Mouse (Mus musculus) T-cell, adult 66 days (primary cell): ENCODE data around the gene Acot5. TPM values are rescaled to one million over a fixed set of nuclear protein-coding genes. Genes with fewer than 3 reads are reported as not detected.

Source experiments
- total RNA-seq, 2 experiments: library from RNA; stranded (reverse); gene quantifications; 3 replicates in 1 of 2; 4 replicates in 1 of 2; pipeline ENCODE4 v1.2.4; 2023

Gene Acot5
- not detected for total RNA-seq

DNA sequence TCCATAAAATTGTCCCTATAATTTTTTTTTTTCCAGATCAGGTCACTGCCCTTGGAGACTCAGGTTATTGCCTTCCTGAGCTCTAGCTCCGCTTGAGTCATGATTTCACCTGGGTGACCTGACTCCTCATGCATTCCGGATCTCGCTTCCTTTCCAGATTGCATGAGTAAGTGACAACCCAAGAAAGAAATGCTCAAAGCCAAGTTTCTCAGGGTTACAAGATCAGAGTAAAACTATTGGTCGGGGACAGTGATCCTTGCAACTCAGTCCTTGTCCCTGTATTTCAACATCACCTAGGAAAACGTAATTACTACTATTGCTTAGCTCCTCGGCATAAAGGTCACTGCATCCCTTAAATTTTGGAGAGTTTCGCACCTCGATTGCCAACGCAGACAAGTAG is at the start of gene Acot5:
TSS of gene Acot5 (plus strand) at position 340 of the 400 bp plus-strand sequence.

DNA sequence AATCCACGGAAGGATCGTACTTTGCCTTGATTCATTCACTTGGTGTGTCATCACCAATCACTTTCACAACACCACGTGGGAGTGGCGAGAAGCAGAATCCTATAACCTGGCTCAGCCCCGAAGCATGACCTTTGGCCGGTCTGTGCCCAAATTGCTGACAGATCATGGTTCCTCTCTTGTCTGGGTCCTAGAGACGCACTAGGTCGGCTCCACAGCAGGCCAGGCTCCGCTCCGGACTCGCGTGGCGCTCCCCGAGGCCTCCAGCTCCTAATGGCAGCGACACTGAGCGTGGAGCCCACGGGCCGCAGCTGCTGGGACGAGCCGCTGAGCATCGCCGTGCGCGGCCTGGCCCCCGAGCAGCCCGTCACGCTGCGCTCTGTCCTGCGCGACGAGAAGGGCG is 30.9 kb upstream of the Acot5 start, which contains the start of gene Acot4:
TSS of gene Acot4 (plus strand) at position 139 of the 400 bp plus-strand sequence.

DNA sequence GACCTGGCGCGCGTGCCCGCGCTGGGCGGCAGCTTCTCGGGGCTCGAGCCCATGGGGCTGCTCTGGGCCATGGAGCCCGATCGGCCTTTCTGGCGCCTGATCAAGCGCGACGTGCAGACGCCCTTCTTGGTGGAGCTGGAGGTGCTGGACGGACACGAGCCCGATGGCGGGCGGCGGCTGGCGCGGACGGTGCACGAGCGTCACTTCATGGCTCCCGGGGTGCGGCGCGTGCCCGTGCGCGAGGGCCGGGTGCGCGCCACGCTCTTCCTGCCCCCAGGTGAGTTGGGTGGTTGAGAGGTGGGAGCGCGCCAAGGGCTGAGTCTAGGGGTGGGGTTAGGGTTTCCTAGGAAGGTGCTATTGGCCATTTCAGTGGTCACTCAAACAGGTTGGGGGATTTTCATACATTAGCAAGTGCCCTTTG is 30.4 kb upstream of the Acot5 start, which contains the start of gene Gm49366:
TSS of gene Gm49366 (plus strand) at position 245 of the 421 bp plus-strand sequence.

DNA sequence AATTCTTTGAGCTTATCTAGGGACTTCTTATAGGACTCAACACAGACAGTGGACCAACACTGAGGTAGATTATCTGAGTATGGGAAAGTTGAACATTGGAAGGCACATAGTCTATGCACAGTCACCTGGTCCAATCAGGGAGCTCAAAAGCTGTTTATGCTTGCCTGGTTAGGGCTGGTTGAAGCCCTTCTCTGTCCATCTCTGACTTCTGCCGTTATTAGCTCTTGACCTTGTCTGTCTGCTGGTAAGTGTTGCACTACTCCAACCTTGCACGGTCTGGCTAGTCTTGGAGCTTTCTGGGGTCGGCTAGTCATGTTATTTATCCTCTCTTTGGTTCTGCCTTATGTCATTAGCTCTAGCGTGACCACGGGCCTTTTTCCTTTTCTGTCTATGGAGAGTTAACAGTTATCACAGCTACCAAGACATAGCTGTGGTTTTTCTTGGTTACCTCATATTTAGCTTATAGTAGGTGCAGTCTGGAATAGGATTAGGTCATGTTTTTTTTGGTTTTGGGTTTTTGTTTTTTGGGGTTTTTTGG is 17.1 kb upstream of the Acot5 start, which contains the start of gene Acot3:
TSS of gene Acot3 (plus strand) at position 208 of the 538 bp plus-strand sequence.

DNA sequence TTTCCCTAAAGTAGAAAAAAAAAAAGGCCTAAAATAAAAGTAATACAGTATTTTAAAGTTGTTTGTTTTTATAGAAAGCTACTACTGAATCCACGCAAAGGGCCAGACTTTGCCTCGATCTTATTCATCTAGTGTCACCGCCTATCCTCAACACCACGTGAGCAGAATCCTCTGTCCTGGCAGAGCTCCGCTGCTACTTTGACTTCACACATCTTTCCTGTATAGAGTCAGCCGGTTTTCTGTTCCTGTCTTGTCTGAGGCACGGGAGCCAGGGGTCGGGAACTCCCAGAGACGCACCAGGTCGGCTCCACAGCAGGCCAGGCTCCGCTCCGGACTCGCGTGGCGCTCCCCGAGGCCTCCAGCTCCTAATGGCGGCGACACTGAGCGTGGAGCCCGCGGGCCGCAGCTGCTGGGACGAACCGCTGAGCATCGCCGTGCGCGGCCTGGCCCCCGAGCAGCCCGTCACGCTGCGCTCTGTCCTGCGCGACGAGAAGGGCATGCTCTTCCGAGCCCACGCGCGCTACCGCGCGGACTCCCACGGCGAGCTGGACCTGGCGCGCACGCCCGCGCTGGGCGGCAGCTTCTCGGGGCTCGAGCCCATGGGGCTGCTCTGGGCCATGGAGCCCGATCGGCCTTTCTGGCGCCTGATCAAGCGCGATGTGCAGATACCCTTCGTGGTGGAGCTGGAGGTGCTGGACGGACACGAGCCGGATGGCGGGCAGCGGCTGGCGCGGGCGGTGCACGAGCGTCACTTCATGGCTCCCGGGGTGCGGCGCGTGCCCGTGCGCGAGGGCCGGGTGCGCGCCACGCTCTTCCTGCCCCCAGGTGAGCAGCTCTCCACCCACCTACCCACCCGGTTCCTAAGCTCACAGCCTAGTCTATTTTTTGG is 31.7 kb downstream of the Acot5 start, which contains the start of gene Acot6:
TSS of gene Acot6 (plus strand) at position 51 of the 889 bp plus-strand sequence.

DNA sequence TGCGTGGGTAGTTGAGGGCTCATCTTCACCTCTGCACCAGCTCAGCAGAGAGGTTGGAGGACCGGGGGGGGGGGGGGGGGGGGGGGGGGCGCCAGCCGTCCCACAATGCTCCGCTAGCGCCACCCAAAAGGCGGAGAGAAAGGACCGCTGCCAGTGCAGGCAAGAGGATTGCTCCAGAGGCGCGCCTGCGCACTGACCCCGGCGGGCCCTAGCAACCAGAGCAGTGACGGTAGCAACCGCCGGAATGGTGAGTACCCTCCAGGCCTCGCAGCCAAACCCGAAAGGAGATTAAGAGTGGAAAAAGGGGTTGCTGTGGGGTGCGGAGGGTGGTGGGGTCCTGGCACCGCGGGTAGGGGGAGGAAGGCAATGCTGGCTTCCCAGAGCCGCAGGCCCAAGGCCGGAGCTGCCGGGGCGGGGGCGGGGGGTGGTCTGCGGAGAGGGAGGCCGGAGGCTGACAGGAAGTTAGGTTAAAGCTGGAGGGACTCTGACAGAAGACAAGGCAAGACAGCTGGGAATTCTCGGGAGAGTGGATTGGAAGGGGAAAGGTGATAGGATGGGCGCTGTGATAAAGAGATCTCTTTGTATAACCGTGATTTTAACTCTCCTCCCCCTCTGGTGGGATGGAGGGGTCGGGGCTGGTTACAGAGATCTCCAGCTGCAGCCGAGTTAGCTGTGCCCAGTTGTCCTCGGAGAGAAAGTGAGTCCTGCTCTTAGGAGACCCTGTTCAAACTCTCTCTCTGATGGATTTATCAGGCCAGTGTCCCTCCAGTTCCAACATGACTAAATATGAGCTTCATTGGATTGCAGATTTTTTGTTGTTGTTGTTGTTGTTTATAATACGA is 45.2 kb downstream of the Acot5 start, which contains the start of gene Dnal1:
TSS of gene Dnal1 (plus strand) at position 214 of the 842 bp plus-strand sequence.

Other genes starting within 250 kb of the Acot5 start
- 10 to 100 TPM; 58.5 to 62.4 TPM for gene Numb, start 147.4 kb upstream of the Acot5 start, total RNA-seq
- 10 to 100 TPM; 25.0 to 28.7 TPM for gene Riox1, start 118.7 kb upstream of the Acot5 start, total RNA-seq
- under 1 TPM in 1 of 2 experiments, not detected in 1; 0.30 TPM for gene Heatr4, start 84.5 kb upstream of the Acot5 start, total RNA-seq
- 10 to 100 TPM; 54.4 to 63.1 TPM for gene Acot2, start 81.5 kb upstream of the Acot5 start, total RNA-seq
- 1 to 10 TPM; 1.9 to 5.7 TPM for gene Acot1, start 59.8 kb upstream of the Acot5 start, total RNA-seq
- gene Acot4, start 30.9 kb upstream of the Acot5 start, total RNA-seq: under 1 TPM in 1 of 2 experiments, not detected in 1; 0.15 TPM
- gene Gm49366, start 30.4 kb upstream of the Acot5 start, total RNA-seq: not detected
- gene Acot3, start 17.2 kb upstream of the Acot5 start, total RNA-seq: not detected
- 1 to 10 TPM; 3.1 to 3.6 TPM for gene Acot6, start 31.3 kb downstream of the Acot5 start, total RNA-seq
- gene Dnal1, start 45.0 kb downstream of the Acot5 start, total RNA-seq: 1 to 10 TPM in 1 of 2 experiments, under 1 TPM in 1; 0.89 to 1.0 TPM
- 1 to 10 TPM; 8.5 to 9.0 TPM for gene Pnma1, start 79.2 kb downstream of the Acot5 start, total RNA-seq
- 10 to 100 TPM; 90.8 to 95.5 TPM for gene Elmsan1, start 149.6 kb downstream of the Acot5 start, total RNA-seq
- 10 to 100 TPM; 17.4 to 19.6 TPM for gene Ptgr2, start 215.9 kb downstream of the Acot5 start, total RNA-seq
- gene Zfp410, start 247.5 kb downstream of the Acot5 start, total RNA-seq: 10 to 100 TPM; 71.7 to 81.9 TPM